Mouse (Mus musculus): ENCODE results near the gene Dnajb14. TPM values are rescaled to one million over a fixed set of nuclear protein-coding genes. Genes with fewer than 3 reads are reported as not detected.

Gene Dnajb14
- 4.1 TPM for total RNA-seq (2023)

GRCm38 (mm10) chr3:137867437-137868093 is at the start of gene Dnajb14:
Dnajb14 (plus strand) TSS chr3:137867675.

GRCm38 (mm10) chr3:137864124-137864987 is 3.1 kb upstream of the Dnajb14 start, which contains the start of gene H2afz:
H2afz (plus strand) TSS chr3:137864487.

GRCm38 (mm10) chr3:137918172-137918931 is 50.9 kb downstream of the Dnajb14 start, which contains the start of gene Lamtor3:
Lamtor3 (plus strand) TSS chr3:137918506.

Other genes starting within 250 kb of the Dnajb14 start
- gene Ddit4l, start 246.1 kb upstream of the Dnajb14 start, total RNA-seq (2023), result not detected
- gene Gm21962, start 196.2 kb upstream of the Dnajb14 start, total RNA-seq (2023), result not detected
- gene H2afz, start 3.2 kb upstream of the Dnajb14 start, total RNA-seq (2023), result 164 TPM
- 52.9 TPM for gene Lamtor3, start 50.8 kb downstream of the Dnajb14 start, total RNA-seq (2023)
- 43.2 TPM for gene Dapp1, start 113.9 kb downstream of the Dnajb14 start, total RNA-seq (2023)
- not detected for gene 1110002E22Rik, start 197.4 kb downstream of the Dnajb14 start, total RNA-seq (2023)
- not detected for gene Gm5105, start 199.7 kb downstream of the Dnajb14 start, total RNA-seq (2023)

Measured in CD8-positive naive resting alpha-beta T cell, adult 57 days (primary cell).